Mouse (Mus musculus) intestine, embryonic 16.5 days (tissue): ENCODE data around the gene Zdhhc17. TPM values are rescaled to one million over a fixed set of nuclear protein-coding genes. Genes with fewer than 3 reads are reported as not detected.

Experiments used
- ATAC-seq: fragments of 200-750 bp; cut with Nextera tagmentation; 2 replicates; pipeline ENCODE4 v1.8.0; 2017; ENCODE audit warnings: moderate TSS enrichment, moderate library complexity
- H3K27ac ChIP-seq: fragments of 300-500 bp; sonication (generic); 2 replicates; pipeline ENCODE4 v1.5.1; 2014; ENCODE audit warnings: mild to moderate bottlenecking, low read length
- H3K27me3 ChIP-seq: fragments of 300-500 bp; sonication (generic); replicated peaks from 2 replicates; pipeline ENCODE4 v1.6.1; 2014; ENCODE audit warnings: low read length, control low read depth, mixed read lengths; ENCODE audit not compliant: control insufficient read depth, insufficient read depth
- H3K36me3 ChIP-seq: fragments of 300-500 bp; sonication (generic); 2 replicates; pipeline ENCODE4 v1.6.1; 2014; ENCODE audit warnings: low read length, control low read depth; ENCODE audit not compliant: control insufficient read depth, insufficient read depth
- H3K4me1 ChIP-seq: fragments of 300-500 bp; sonication (generic); 2 replicates; pipeline ENCODE4 v1.6.1; 2014; ENCODE audit warnings: low read length, control low read depth, mixed read lengths; ENCODE audit not compliant: control insufficient read depth, insufficient read depth
- H3K4me2 ChIP-seq: fragments of 300-500 bp; sonication (generic); 2 replicates; pipeline ENCODE4 v1.6.1; 2014; ENCODE audit warnings: low read depth, low read length, control low read depth
- H3K4me3 ChIP-seq: fragments of 300-500 bp; sonication (generic); 2 replicates; pipeline ENCODE4 v1.5.1; 2014; ENCODE audit warnings: mild to moderate bottlenecking, low read length
- H3K9ac ChIP-seq: fragments of 300-500 bp; sonication (generic); 2 replicates; pipeline ENCODE4 v1.6.1; 2014; ENCODE audit warnings: low read depth, low read length
- H3K9me3 ChIP-seq: fragments of 300-500 bp; sonication (generic); 2 replicates; pipeline ENCODE4 v1.6.1; 2016; ENCODE audit warnings: low read length, control low read depth; ENCODE audit not compliant: control insufficient read depth
- WGBS: fragments of 180-500 bp; shearing (Covaris S2); extraction: QIAGEN DNeasy Blood & Tissue Kit; methylation state at CpG from one replicate; pipeline ENCODE4 v1.1.7; 2014; 5-methylcytosine and 5-hydroxymethylcytosine counted together
- polyA plus RNA-seq: library from polyadenylated mRNA; unstranded; fragments of >200 nt; fragmentation: Nextera tagmentation; extraction: Ambion mirVana; gene quantifications from 2 replicates; pipeline ENCODE4 v1.2.1, GENCODE M21; 2015

The Zdhhc17 gene
- polyA plus RNA-seq, 1 experiment from 2014 or later, result 14.8 TPM

GRCm38 (mm10) chr10:111009113-111009640 is 763 bp downstream of the Zdhhc17 start:
- no peaks in the 10 kb centered on the region for H3K36me3 ChIP-seq
- H3K4me1 ChIP-seq, result 0 out of 2 replicates have a peak, but pooled peaks cover 3% of the 10 kb centered on the region
- H3K27me3 ChIP-seq, result no peaks in the 10 kb centered on the region
- peak overlapping the region; percentile 96 for H3K27ac ChIP-seq
- H3K9ac ChIP-seq, result peak overlapping the region; percentile 98
- H3K4me2 ChIP-seq, result peak overlapping the region; percentile 64
- H3K4me3 ChIP-seq, result peak overlapping the region; percentile 94
- under 1% methylated on average over 27 of the region's 28 CpGs for WGBS
- ATAC-seq, result no peak; the same call in 1 of the 2 replicates
- H3K9me3 ChIP-seq, result no peaks in the 10 kb centered on the region

DNA sequence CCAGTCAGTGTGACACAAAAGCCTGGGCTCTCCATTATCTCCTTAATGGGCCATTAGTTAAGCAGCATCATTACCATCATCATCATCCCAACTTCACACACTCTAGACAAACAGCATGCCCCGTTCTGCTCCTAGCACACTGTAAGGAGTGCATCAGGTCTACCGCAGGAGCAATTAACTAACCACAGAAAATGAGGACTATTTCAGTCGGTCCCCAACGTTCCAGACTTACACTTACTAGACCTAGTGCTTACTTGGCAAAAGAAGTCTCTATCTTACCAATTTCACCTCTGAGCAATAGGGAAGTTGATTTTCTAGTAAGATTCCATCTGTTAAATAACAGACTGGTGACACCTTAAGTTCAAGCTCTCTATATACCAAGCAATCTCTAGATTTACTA is 2.3 kb downstream of the Zdhhc17 start:
- H3K27me3 ChIP-seq, result no peaks in the 10 kb centered on the region
- 73% methylated on average over 4 of the region's 4 CpGs for WGBS
- no peak overlapping the region for H3K4me2 ChIP-seq
- no peak overlapping the region for H3K9ac ChIP-seq
- H3K4me3 ChIP-seq, result no peak overlapping the region
- no peak overlapping the region for H3K27ac ChIP-seq
- H3K36me3 ChIP-seq, result no peaks in the 10 kb centered on the region
- no peak for ATAC-seq
- 0 out of 2 replicates have a peak, but pooled peaks cover 3% of the 10 kb centered on the region for H3K4me1 ChIP-seq
- no peaks in the 10 kb centered on the region for H3K9me3 ChIP-seq

DNA sequence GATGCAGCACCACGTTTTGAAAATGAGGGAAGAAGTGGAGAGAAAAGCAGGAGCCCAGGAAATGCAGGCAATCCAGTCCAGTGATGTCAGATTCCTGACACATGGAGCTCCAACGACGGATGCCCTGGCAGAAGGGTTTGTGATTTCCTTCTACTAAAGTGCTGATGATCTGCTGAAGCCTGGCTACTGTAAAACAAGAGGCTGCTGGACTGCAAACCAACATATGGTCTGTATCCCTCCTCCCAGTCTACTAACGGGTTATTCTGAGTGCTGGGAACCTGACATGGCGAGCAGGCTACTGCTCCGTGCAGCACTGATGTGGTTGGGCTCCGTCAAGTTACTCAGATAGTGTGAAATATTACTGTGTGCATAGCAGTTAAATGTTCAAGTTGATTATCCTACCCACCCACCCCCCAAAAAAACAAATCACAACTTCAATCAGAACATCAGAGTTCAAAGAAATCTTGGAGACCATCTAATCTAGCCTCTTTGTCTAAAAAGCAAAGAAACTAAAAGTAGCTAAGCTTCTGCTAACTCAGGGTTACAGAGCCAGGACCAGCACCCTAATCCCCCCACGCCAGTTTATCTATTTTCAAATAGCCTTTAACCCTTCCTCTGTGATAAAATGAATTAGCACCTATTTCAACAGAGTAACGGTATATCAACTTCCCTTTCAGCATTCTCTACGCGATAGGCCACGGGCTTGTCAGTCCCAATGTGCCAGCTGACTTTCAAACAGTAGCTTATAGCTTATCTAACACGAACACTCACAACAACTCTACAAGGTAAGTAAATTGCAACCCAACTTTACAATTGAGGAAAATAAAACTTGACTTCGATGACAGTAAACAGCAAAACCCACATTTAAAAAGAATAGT is 4.1 kb downstream of the Zdhhc17 start:
- Histone ChIP-seq H3K27ac (no peak overlapping the region), H3K4me2 (no peak overlapping the region)

DNA sequence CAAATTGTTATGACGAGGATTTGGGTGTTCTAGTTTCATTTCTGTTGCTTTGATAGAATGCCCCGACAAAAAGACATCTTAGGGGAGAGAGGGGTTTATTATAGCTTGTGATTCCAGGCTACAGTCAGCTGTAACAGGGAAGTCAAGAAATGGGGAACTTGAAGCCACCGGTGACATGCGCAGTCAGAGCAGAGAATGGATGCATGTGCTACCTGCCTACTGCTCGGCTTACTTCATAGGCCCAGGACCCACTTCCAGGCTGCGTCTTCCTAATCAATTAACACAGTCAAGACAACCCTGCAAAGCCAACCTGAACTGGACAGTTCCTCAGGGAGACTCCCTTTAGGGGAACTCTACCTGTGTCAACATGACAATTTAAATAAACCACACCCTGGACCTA is 5.7 kb downstream of the Zdhhc17 start:
- ATAC-seq, result peak; percentile 41; the same call in 1 of the 2 replicates
- 0 out of 2 replicates have a peak, but pooled peaks cover 3% of the 10 kb centered on the region for H3K4me1 ChIP-seq
- no peak overlapping the region for H3K4me3 ChIP-seq
- WGBS, result 81% methylated on average over 6 of the region's 6 CpGs
- no peak overlapping the region for H3K9ac ChIP-seq
- no peak overlapping the region for H3K4me2 ChIP-seq
- H3K27ac ChIP-seq, result no peak overlapping the region
- H3K9me3 ChIP-seq, result no peaks in the 10 kb centered on the region
- H3K27me3 ChIP-seq, result no peaks in the 10 kb centered on the region
- H3K36me3 ChIP-seq, result no peaks in the 10 kb centered on the region

More for the DNA sequence above, 4.1 kb downstream of the Zdhhc17 start:
- Histone ChIP-seq H3K4me3 (no peak overlapping the region), H3K9ac (no peak overlapping the region), H3K4me1 (0 out of 2 replicates have a peak, but pooled peaks cover 3% of the 10 kb centered on the region), H3K36me3 (no peaks in the 10 kb centered on the region), H3K9me3 (no peaks in the 10 kb centered on the region), H3K27me3 (no peaks in the 10 kb centered on the region)
- ATAC-seq, result no peak
- 54% methylated on average over 14 of the region's 14 CpGs for WGBS

GRCm38 (mm10) chr10:110999201-110999600 is 10.7 kb downstream of the Zdhhc17 start:
- ATAC-seq, result no peak
- Histone ChIP-seq H3K36me3 (no peaks in the 10 kb centered on the region), H3K27me3 (no peaks in the 10 kb centered on the region), H3K9ac (no peak overlapping the region), H3K4me2 (no peak overlapping the region), H3K27ac (no peak overlapping the region), H3K4me3 (no peak overlapping the region), H3K9me3 (no peaks in the 10 kb centered on the region), H3K4me1 (0 out of 2 replicates have a peak, but pooled peaks cover under 1% of the 10 kb centered on the region)
- 60% methylated on average over 5 of the region's 5 CpGs for WGBS

GRCm38 (mm10) chr10:110997180-110997579 is 12.8 kb downstream of the Zdhhc17 start:
- Histone ChIP-seq H3K9ac (no peak overlapping the region), H3K4me2 (no peak overlapping the region), H3K4me3 (no peak overlapping the region), H3K27ac (no peak overlapping the region), H3K9me3 (no peaks in the 10 kb centered on the region), H3K4me1 (peaks cover 3% of the 10 kb centered on the region), H3K27me3 (no peaks in the 10 kb centered on the region), H3K36me3 (no peaks in the 10 kb centered on the region)
- WGBS, result 86% methylated on average over 6 of the region's 6 CpGs
- no peak for ATAC-seq

DNA sequence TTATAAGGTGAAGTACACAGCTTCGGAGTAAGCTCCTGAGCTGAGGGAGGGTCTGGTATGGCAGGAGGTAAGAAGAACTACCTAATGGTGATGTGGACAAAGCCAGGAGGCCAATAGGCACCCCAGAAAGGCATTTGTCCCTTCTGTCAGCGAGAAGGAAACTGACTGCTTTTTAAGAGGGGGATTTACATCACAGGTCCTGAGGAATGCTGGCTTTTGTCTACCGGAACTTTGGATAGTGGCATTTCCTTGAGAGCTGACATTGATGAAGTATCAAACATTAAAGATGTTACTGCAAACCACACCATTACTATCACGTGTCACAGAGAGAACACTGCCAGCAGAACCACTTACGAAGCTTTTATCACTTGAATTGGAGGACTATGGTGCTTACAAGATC is 15.2 kb downstream of the Zdhhc17 start:
- WGBS, result 66% methylated on average over 5 of the region's 5 CpGs
- Histone ChIP-seq H3K9me3 (no peaks in the 10 kb centered on the region), H3K4me2 (no peak overlapping the region), H3K27ac (no peak overlapping the region), H3K4me1 (peaks cover 11% of the 10 kb centered on the region), H3K4me3 (no peak overlapping the region), H3K27me3 (no peaks in the 10 kb centered on the region), H3K36me3 (no peaks in the 10 kb centered on the region), H3K9ac (no peak overlapping the region)
- no peak for ATAC-seq

GRCm38 (mm10) chr10:110993249-110993648 is 16.7 kb downstream of the Zdhhc17 start:
- Histone ChIP-seq H3K27me3 (no peaks in the 10 kb centered on the region), H3K27ac (no peak overlapping the region), H3K9ac (no peak overlapping the region), H3K36me3 (no peaks in the 10 kb centered on the region), H3K4me3 (no peak overlapping the region), H3K4me2 (no peak overlapping the region), H3K9me3 (no peaks in the 10 kb centered on the region), H3K4me1 (peaks cover 11% of the 10 kb centered on the region)
- ATAC-seq, result no peak
- WGBS, result 70% methylated on average over 5 of the region's 5 CpGs

- no peak overlapping the region for H3K9ac ChIP-seq
- peaks cover 11% of the 10 kb centered on the region for H3K4me1 ChIP-seq
- 31% methylated on average over 9 of the region's 9 CpGs for WGBS
- 0 out of 2 replicates have a peak overlapping the region, but pooled peaks have one; percentile 9 for H3K4me2 ChIP-seq
- ATAC-seq, result peak; percentile 89
- H3K4me3 ChIP-seq, result no peak overlapping the region
- no peaks in the 10 kb centered on the region for H3K9me3 ChIP-seq
- no peaks in the 10 kb centered on the region for H3K36me3 ChIP-seq
- no peak overlapping the region for H3K27ac ChIP-seq
- H3K27me3 ChIP-seq, result no peaks in the 10 kb centered on the region
Observed at GRCm38 (mm10) chr10:110992047-110992431, 17.9 kb downstream of the Zdhhc17 start.
